Mouse (Mus musculus): Measurements from ENCODE around the gene Cul7.
A peak's percentile ranks its signal among the peaks of the same experiment; 100 is the strongest.

Gene Cul7

GRCm38 (mm10) chr17:46650232-46651031, at the start of gene Cul7:
TSS of gene Cul7 (plus strand) at chr17:46650337.
- peak; percentile 87 to 88 for DNase-seq (ENCODE audit: low spot score in 2 of 2)

GRCm38 (mm10) chr17:46600569-46600968, 49.6 kb upstream of the Cul7 start:
- DNase-seq (ENCODE audit: low spot score in 2 of 2) = no peak

GRCm38 (mm10) chr17:46602212-46602611, 47.9 kb upstream of the Cul7 start:
- DNase-seq (ENCODE audit: low spot score in 2 of 2) = no peak

GRCm38 (mm10) chr17:46603229-46603628, 46.9 kb upstream of the Cul7 start:
- no peak for DNase-seq (ENCODE audit: low spot score in 2 of 2)

- no peak for DNase-seq (ENCODE audit: low spot score in 2 of 2)
These were observed 45.0 kb upstream of the Cul7 start for GRCm38 (mm10) chr17:46605126-46605525.

GRCm38 (mm10) chr17:46605987-46606386, 44.1 kb upstream of the Cul7 start:
- no peak for DNase-seq (ENCODE audit: low spot score in 2 of 2)

- peak in 1 of 2 experiments; percentile 40 for DNase-seq (ENCODE audit: low spot score in 2 of 2)
These were observed 40.2 kb upstream of the Cul7 start for GRCm38 (mm10) chr17:46609721-46610514.

GRCm38 (mm10) chr17:46611316-46611715, 38.8 kb upstream of the Cul7 start:
- no peak for DNase-seq (ENCODE audit: low spot score in 2 of 2)

GRCm38 (mm10) chr17:46612189-46612588, 37.9 kb upstream of the Cul7 start:
- DNase-seq (ENCODE audit: low spot score in 2 of 2) = no peak

GRCm38 (mm10) chr17:46612820-46613219, 37.3 kb upstream of the Cul7 start:
- no peak for DNase-seq (ENCODE audit: low spot score in 2 of 2)

GRCm38 (mm10) chr17:46613229-46613628, 36.9 kb upstream of the Cul7 start:
- no peak for DNase-seq (ENCODE audit: low spot score in 2 of 2)

GRCm38 (mm10) chr17:46617799-46618198, 32.3 kb upstream of the Cul7 start:
- no peak for DNase-seq (ENCODE audit: low spot score in 2 of 2)

- DNase-seq (ENCODE audit: low spot score in 2 of 2) = no peak
These were observed 31.8 kb upstream of the Cul7 start for GRCm38 (mm10) chr17:46618394-46618768.

- no peak for DNase-seq (ENCODE audit: low spot score in 2 of 2)
These were observed 31.1 kb upstream of the Cul7 start for GRCm38 (mm10) chr17:46618769-46619682.

- no peak for DNase-seq (ENCODE audit: low spot score in 2 of 2)
These were observed 30.3 kb upstream of the Cul7 start for GRCm38 (mm10) chr17:46619683-46620357.

GRCm38 (mm10) chr17:46621324-46621723, 28.8 kb upstream of the Cul7 start:
- no peak for DNase-seq (ENCODE audit: low spot score in 2 of 2)

GRCm38 (mm10) chr17:46622269-46622668, 27.9 kb upstream of the Cul7 start:
- DNase-seq (ENCODE audit: low spot score in 2 of 2) = no peak

- no peak for DNase-seq (ENCODE audit: low spot score in 2 of 2)
These were observed 26.1 kb upstream of the Cul7 start for GRCm38 (mm10) chr17:46623819-46624557.

- DNase-seq (ENCODE audit: low spot score in 2 of 2) = no peak
These were observed 25.5 kb upstream of the Cul7 start for GRCm38 (mm10) chr17:46624598-46624997.

GRCm38 (mm10) chr17:46627409-46627808, 22.7 kb upstream of the Cul7 start:
- DNase-seq (ENCODE audit: low spot score in 2 of 2) = no peak

GRCm38 (mm10) chr17:46628471-46628790, 21.7 kb upstream of the Cul7 start:
- no peak for DNase-seq (ENCODE audit: low spot score in 2 of 2)

Measured in urinary bladder, adult 18-20 months (tissue).